Mouse (Mus musculus) neutrophil, adult 65 days (primary cell): ENCODE measurements around the gene Dnmt1. TPM values are rescaled to one million over a fixed set of nuclear protein-coding genes. Genes with fewer than 3 reads are reported as not detected.

ENCODE experiments used
- total RNA-seq: library from RNA; stranded (reverse); gene quantifications from 2 replicates; pipeline ENCODE4 v1.2.4, GENCODE M21; 2023

Gene Dnmt1
- total RNA-seq, result 84.1 and 97.4 TPM in 2 replicates

GRCm38 (mm10) chr9:20959430-20959938 lies at the start of gene Dnmt1:
Gene Dnmt1, minus strand, starts transcription at chr9:20959888.

DNA sequence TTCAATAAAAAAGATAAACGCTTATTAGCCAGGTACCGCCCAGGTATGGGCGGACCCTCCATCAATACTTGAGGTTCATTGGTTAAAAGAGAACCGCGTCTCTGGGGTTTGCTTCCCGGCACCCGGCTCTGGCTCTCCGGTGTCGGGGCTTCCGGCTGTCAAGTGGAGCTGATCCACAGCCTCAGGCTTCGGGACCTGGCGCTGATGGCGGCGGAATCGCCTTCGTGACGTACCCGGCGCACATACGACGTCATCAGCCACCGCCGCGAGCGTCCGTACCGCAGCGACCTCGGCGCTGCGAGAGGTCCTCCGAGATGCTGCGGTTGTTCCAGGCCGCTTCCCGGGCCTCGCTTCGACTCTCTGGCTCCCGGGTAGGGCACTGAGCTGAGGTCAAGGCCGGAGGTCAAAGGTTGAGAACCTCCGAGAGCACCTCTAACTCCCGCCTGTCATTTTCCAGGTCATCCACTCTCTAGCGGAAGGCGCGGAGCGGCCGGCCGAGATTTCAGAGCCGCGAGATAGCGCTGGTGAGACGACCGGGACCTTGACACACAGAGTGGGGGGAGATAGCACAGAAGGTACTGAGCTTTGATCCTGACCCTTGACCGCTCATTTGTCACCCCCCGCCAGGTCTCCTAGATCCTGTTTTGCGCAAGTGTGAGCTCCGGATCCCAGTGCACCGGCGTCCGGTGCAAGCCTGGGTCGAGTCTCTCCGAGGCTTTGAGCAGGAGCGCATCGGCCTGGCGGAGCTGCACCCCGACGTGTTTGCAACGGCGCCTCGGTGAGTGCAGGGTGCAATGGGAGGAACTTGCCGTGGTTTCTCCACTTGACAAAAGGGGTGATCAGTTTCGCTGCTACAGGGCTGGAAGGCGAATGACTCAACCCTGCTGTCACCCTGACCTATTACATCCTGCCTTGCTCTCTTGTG lies 43.2 kb upstream of the Dnmt1 start, which contains the start of gene Mrpl4:
Mrpl4 (plus strand) TSS at position 112 of the 925 bp plus-strand sequence.

DNA sequence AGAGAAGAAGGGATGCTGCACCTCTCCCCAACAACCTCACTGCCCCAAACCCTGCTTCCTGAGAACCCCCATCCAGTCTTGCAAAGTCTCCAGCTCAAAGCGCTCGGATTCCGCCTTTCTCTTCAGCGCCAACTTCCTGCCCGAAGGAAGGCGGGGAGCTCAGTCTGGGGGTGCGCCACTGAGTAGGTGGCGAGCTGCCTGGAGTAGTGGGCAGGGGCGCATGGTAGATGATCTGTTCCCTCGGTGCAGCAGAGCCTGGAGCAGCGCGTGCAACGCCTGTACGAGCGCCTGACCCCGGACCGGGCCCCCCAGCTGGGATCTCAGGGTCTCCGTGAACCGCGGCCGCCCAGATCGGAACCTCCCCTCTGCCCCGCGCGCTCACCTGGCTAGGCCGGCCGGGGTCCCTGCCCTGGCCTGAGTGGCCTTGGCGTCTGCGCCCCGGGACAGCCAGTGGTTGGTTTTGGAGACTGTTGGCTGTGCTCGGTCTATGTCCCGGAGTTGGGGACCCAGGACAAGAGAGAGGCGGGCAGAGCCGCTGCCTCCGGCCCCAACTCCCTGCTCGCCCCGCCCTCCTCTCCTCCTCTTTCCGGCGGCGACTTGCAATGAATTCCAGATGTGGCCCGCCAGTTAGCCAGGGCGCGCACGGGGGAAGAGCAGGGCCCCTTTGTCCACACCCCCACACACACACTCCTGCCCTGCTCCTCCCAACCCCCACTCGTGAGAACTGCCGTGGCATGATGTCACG lies 16.7 kb upstream of the Dnmt1 start, which contains the start of gene S1pr2:
S1pr2 (minus strand) TSS at position 566 of the 745 bp plus-strand sequence.

GRCm38 (mm10) chr9:20898511-20899073 lies 61.1 kb downstream of the Dnmt1 start, which contains the start of gene Eif3g:
Gene Eif3g, minus strand, starts transcription at chr9:20898623.

DNA sequence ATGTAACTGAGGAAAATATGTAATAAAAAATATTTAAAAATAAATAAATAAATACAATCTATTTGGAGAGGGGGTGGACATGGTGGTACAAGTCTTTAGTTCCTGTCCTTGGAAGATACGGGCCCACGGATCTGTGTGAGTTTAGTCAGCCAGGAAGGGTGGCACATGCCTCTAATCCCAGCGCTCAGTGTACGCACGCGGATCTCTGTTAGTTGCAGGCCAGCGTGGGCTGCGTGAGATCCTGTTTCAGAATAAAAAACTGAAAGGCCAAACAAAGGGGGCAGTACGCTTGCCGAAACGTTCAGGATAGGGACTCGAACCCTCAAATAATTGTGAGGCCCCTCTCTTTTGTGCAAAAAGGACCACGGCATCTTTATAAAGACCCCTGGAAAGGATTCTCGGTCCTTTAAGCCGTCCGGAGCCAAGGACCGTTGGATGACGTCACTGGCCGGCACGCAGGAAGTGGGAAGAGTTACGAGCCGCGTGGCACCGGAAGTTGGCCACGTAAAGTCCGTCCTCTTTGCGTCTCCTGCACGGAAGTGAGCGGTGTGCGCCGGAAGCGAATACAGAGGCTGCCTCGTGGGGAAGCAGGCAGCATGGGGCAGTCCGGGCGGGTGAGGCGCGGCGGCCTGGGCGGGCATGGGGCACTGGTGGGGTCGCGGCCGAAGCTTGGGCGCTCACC lies 71.8 kb downstream of the Dnmt1 start, which contains the start of gene Ppan:
Ppan (plus strand) TSS at position 472 of the 682 bp plus-strand sequence.

GRCm38 (mm10) chr9:20879097-20879792 lies 80.4 kb downstream of the Dnmt1 start, which contains the start of gene Angptl6:
Gene Angptl6, minus strand, starts transcription at chr9:20879727.

GRCm38 (mm10) chr9:20868448-20869001 lies 91.2 kb downstream of the Dnmt1 start, which contains the start of gene A230050P20Rik:
Gene A230050P20Rik, plus strand, starts transcription at chr9:20868642.

Other genes starting within 250 kb of the Dnmt1 start
- gene Olfm2, start 213.5 kb downstream of the Dnmt1 start, total RNA-seq, result not detected in 2 replicates
- 0.84 and 1.1 TPM in 2 replicates for gene Col5a3, start 144.8 kb downstream of the Dnmt1 start, total RNA-seq
- gene Rdh8, start 141.4 kb downstream of the Dnmt1 start, total RNA-seq, result not detected in 2 replicates
- gene A230050P20Rik, start 91.2 kb downstream of the Dnmt1 start, total RNA-seq, result 2.2 and 3.8 TPM in 2 replicates
- gene Angptl6, start 80.2 kb downstream of the Dnmt1 start, total RNA-seq, result 0.38 and 0.50 TPM in 2 replicates
- 23.1 and 26.1 TPM in 2 replicates for gene Ppan, start 71.7 kb downstream of the Dnmt1 start, total RNA-seq
- 60.5 and 63.2 TPM in 2 replicates for gene Eif3g, start 61.3 kb downstream of the Dnmt1 start, total RNA-seq
- 9.2 and 12.2 TPM in 2 replicates for gene S1pr2, start 16.9 kb upstream of the Dnmt1 start, total RNA-seq
- 39.8 and 40.6 TPM in 2 replicates for gene Mrpl4, start 42.9 kb upstream of the Dnmt1 start, total RNA-seq
- gene Icam1, start 56.1 kb upstream of the Dnmt1 start, total RNA-seq, result 33.7 and 49.8 TPM in 2 replicates
- 0.63 and 0.79 TPM in 2 replicates for gene Icam4, start 69.5 kb upstream of the Dnmt1 start, total RNA-seq
- gene Icam5, start 72.2 kb upstream of the Dnmt1 start, total RNA-seq, result not detected in 2 replicates
- gene Zglp1, start 107.2 kb upstream of the Dnmt1 start, total RNA-seq, result 1.2 TPM in 1 of 2 replicates, not detected in the other
- 0.51 and 0.82 TPM in 2 replicates for gene Gm49373, start 113.2 kb upstream of the Dnmt1 start, total RNA-seq
- 5.1 and 13.1 TPM in 2 replicates for gene Fdx1l, start 113.7 kb upstream of the Dnmt1 start, total RNA-seq
- gene Gm38431, start 132.1 kb upstream of the Dnmt1 start, total RNA-seq, result 2.6 and 6.7 TPM in 2 replicates
- gene Raver1, start 132.1 kb upstream of the Dnmt1 start, total RNA-seq, result 46.4 and 48.2 TPM in 2 replicates
- 36.5 and 51.5 TPM in 2 replicates for gene Tyk2, start 171.4 kb upstream of the Dnmt1 start, total RNA-seq
- gene Cdc37, start 190.1 kb upstream of the Dnmt1 start, total RNA-seq, result 67.0 and 69.7 TPM in 2 replicates
- 4.1 and 5.6 TPM in 2 replicates for gene Pde4a, start 205.8 kb upstream of the Dnmt1 start, total RNA-seq